Mouse (Mus musculus): ENCODE measurements around the gene Gm20388.

- no peak for TF ChIP-seq CTCF (IDR thresholded peaks at IDR 0.05; ENCODE audit: borderline replicate concordance, extremely low read depth, insufficient read depth, insufficient read length)
- no peak for TF ChIP-seq POLR2A (IDR thresholded peaks at IDR 0.05; ENCODE audit: borderline replicate concordance, extremely low read depth, insufficient read depth, insufficient read length, poor library complexity, severe bottlenecking)
Observed at GRCm38 (mm10) chr8:123763355-123763754, 3852.7 kb downstream of the Gm20388 start.

Data from brain, embryonic 14.5 days (tissue).